Mouse (Mus musculus): ENCODE data around the gene Iqcd. TPM values are rescaled to one million over a fixed set of nuclear protein-coding genes. Genes with fewer than 3 reads are reported as not detected.

Iqcd gene
- polyA plus RNA-seq, 1 experiment = 0.44 TPM

- TF ChIP-seq POLR2A (IDR thresholded peaks at IDR 0.05; ENCODE audit: low read depth, low read length) (no peak), CTCF (IDR thresholded peaks at IDR 0.05; ENCODE audit: borderline replicate concordance, insufficient read depth, low read length) (no peak)
- no peak overlapping the region for H3K4me3 ChIP-seq (ENCODE audit: insufficient read depth, low read length)
- H3K27ac ChIP-seq (ENCODE audit: insufficient read depth, low read length) = no peak overlapping the region
- H3K4me1 ChIP-seq (ENCODE audit: control insufficient read depth, insufficient read depth, low read length) = 0 out of 2 replicates have a peak, but pooled peaks cover 7% of the 10 kb centered on the region
These were observed 20.5 kb downstream of the Iqcd start for GRCm38 (mm10) chr5:120609246-120609775.

DNA sequence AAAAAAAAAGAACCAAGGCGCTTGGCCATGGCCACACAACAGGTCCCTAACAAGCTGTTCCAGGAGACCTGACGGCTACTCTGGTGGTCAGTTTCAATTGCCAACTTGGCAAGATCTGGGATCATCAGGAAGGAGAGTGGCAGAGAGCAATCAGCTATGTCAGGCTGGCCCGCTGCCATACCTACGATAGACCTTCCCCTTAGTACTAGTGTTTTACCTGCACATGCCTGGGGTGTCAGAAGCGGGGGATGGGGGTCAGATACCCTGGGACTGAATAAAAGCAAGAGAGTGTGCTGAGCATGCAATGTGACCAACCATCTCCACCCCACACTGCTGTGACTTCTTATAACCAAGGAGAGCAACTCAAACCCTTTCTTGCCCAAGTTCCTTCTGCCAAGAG is 22.1 kb downstream of the Iqcd start:
- no peak overlapping the region for H3K27ac ChIP-seq (ENCODE audit: insufficient read depth, low read length)
- H3K4me3 ChIP-seq (ENCODE audit: insufficient read depth, low read length) = peak overlapping the region; percentile 76
- TF ChIP-seq CTCF (IDR thresholded peaks at IDR 0.05; ENCODE audit: borderline replicate concordance, insufficient read depth, low read length) (no peak), POLR2A (IDR thresholded peaks at IDR 0.05; ENCODE audit: low read depth, low read length) (no peak)
- H3K4me1 ChIP-seq (ENCODE audit: control insufficient read depth, insufficient read depth, low read length) = 0 out of 2 replicates have a peak, but pooled peaks cover 7% of the 10 kb centered on the region

GRCm38 (mm10) chr5:120611416-120611815 is 22.6 kb downstream of the Iqcd start:
- Histone ChIP-seq H3K27ac (ENCODE audit: insufficient read depth, low read length) (no peak overlapping the region), H3K4me3 (ENCODE audit: insufficient read depth, low read length) (peak overlapping the region; percentile 76), H3K4me1 (ENCODE audit: control insufficient read depth, insufficient read depth, low read length) (0 out of 2 replicates have a peak, but pooled peaks cover 7% of the 10 kb centered on the region)
- TF ChIP-seq CTCF (IDR thresholded peaks at IDR 0.05; ENCODE audit: borderline replicate concordance, insufficient read depth, low read length) (no peak), POLR2A (IDR thresholded peaks at IDR 0.05; ENCODE audit: low read depth, low read length) (no peak)

- TF ChIP-seq CTCF (IDR thresholded peaks at IDR 0.05; ENCODE audit: borderline replicate concordance, insufficient read depth, low read length) (no peak), POLR2A (IDR thresholded peaks at IDR 0.05; ENCODE audit: low read depth, low read length) (peak; percentile 78)
- peak within 1 kb of the TSS; percentile 74 for H3K27ac ChIP-seq (ENCODE audit: insufficient read depth, low read length)
- H3K4me1 ChIP-seq (ENCODE audit: control insufficient read depth, insufficient read depth, low read length) = 0 out of 2 replicates have a peak, but pooled peaks cover 7% of the 10 kb centered on the region
- peak within 1 kb of the TSS; percentile 99 for H3K4me3 ChIP-seq (ENCODE audit: insufficient read depth, low read length)
These were observed 23.6 kb downstream of the Iqcd start, which contains the start of the genes Rita1 and Ddx54 for GRCm38 (mm10) chr5:120612442-120612821. Gene Rita1, minus strand, starts transcription at chr5:120612589. Gene Ddx54, plus strand, starts transcription at chr5:120612739.

- TF ChIP-seq CTCF (IDR thresholded peaks at IDR 0.05; ENCODE audit: borderline replicate concordance, insufficient read depth, low read length) (no peak), POLR2A (IDR thresholded peaks at IDR 0.05; ENCODE audit: low read depth, low read length) (peak; percentile 96)
- H3K4me3 ChIP-seq (ENCODE audit: insufficient read depth, low read length) = peak overlapping the region; percentile 99
These were observed 24.2 kb downstream of the Iqcd start for GRCm38 (mm10) chr5:120612822-120613604.

GRCm38 (mm10) chr5:120615903-120616302 is 27.1 kb downstream of the Iqcd start:
- Histone ChIP-seq H3K4me3 (ENCODE audit: insufficient read depth, low read length) (no peak overlapping the region), H3K27ac (ENCODE audit: insufficient read depth, low read length) (no peak overlapping the region), H3K4me1 (ENCODE audit: control insufficient read depth, insufficient read depth, low read length) (0 out of 2 replicates have a peak, but pooled peaks cover 6% of the 10 kb centered on the region)
- TF ChIP-seq POLR2A (IDR thresholded peaks at IDR 0.05; ENCODE audit: low read depth, low read length) = no peak
- no peak for TF ChIP-seq CTCF (IDR thresholded peaks at IDR 0.05; ENCODE audit: borderline replicate concordance, insufficient read depth, low read length)

More at GRCm38 (mm10) chr5:120612822-120613604, 24.2 kb downstream of the Iqcd start:
- Histone ChIP-seq H3K27ac (ENCODE audit: insufficient read depth, low read length) (peak overlapping the region; percentile 74), H3K4me1 (ENCODE audit: control insufficient read depth, insufficient read depth, low read length) (0 out of 2 replicates have a peak, but pooled peaks cover 7% of the 10 kb centered on the region)

DNA sequence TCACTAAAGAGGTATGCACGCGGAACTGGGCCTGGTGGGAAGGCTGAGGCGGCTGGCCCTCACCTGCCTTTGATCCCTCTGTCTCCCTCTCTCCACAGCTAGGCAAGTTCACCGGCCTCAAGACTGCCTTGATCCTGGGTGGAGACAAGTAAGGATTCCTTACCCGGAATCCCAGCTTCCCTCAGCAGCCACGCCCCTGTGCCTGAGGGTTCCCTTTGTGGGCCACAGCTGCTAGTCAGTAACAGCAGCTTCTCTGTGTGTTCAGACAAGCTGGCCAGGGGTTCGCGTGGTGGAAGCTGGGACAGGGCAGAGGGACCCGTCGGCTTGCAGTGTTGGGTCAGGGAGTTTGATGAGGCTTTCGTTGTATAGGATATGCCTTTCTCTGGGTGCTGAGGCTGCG is 30.0 kb downstream of the Iqcd start:
- H3K27ac ChIP-seq (ENCODE audit: insufficient read depth, low read length) = no peak overlapping the region
- H3K4me1 ChIP-seq (ENCODE audit: control insufficient read depth, insufficient read depth, low read length) = no peaks in the 10 kb centered on the region
- TF ChIP-seq CTCF (IDR thresholded peaks at IDR 0.05; ENCODE audit: borderline replicate concordance, insufficient read depth, low read length) = no peak
- no peak for TF ChIP-seq POLR2A (IDR thresholded peaks at IDR 0.05; ENCODE audit: low read depth, low read length)
- no peak overlapping the region for H3K4me3 ChIP-seq (ENCODE audit: insufficient read depth, low read length)

- TF ChIP-seq CTCF (IDR thresholded peaks at IDR 0.05; ENCODE audit: borderline replicate concordance, insufficient read depth, low read length) = peak; percentile 92
- TF ChIP-seq POLR2A (IDR thresholded peaks at IDR 0.05; ENCODE audit: low read depth, low read length) = no peak
- Histone ChIP-seq H3K4me1 (ENCODE audit: control insufficient read depth, insufficient read depth, low read length) (no peaks in the 10 kb centered on the region), H3K4me3 (ENCODE audit: insufficient read depth, low read length) (no peak overlapping the region), H3K27ac (ENCODE audit: insufficient read depth, low read length) (no peak overlapping the region)
These were observed 30.4 kb downstream of the Iqcd start for GRCm38 (mm10) chr5:120619201-120619600.

GRCm38 (mm10) chr5:120620375-120621077 is 31.7 kb downstream of the Iqcd start:
- Histone ChIP-seq H3K27ac (ENCODE audit: insufficient read depth, low read length) (no peak overlapping the region), H3K4me3 (ENCODE audit: insufficient read depth, low read length) (no peak overlapping the region), H3K4me1 (ENCODE audit: control insufficient read depth, insufficient read depth, low read length) (no peaks in the 10 kb centered on the region)
- no peak for TF ChIP-seq POLR2A (IDR thresholded peaks at IDR 0.05; ENCODE audit: low read depth, low read length)
- TF ChIP-seq CTCF (IDR thresholded peaks at IDR 0.05; ENCODE audit: borderline replicate concordance, insufficient read depth, low read length) = peak; percentile 87

All from embryonic fibroblast, embryonic 13.5 days (primary cell).